Mouse (Mus musculus) G1E (cell line): ENCODE data around the gene Cidec.

Experiments
- CTCF ChIP-seq: IDR thresholded peaks from 2 replicates; pipeline ENCODE4 v1.5.1; 2012; ENCODE audit warnings: low read depth, low read length, inconsistent platforms, mixed read lengths
- GATA1 ChIP-seq: IDR thresholded peaks from 2 replicates; pipeline ENCODE4 v1.6.1; 2012; ENCODE audit warnings: borderline replicate concordance, low read length, inconsistent platforms, mixed read lengths

- no peak for TF ChIP-seq CTCF
- TF ChIP-seq GATA1, result no peak
Observed at GRCm38 (mm10) chr6:113384351-113384927, 51.1 kb downstream of the Cidec start.
